Mouse (Mus musculus) lung, adult 2 months (tissue): ENCODE data around the gene Ntn3. TPM values are rescaled to one million over a fixed set of nuclear protein-coding genes. Genes with fewer than 3 reads are reported as not detected.

Experiments used
- DNase-seq: peaks from one replicate; pipeline ENCODE4 v3.0.0; 2022
- H3K4me1 ChIP-seq: fragments of 200-500 bp; 2 replicates; pipeline ENCODE4 v1.6.1; 2011; ENCODE audit warnings: low read length; ENCODE audit not compliant: control insufficient read depth, insufficient read depth
- H3K4me3 ChIP-seq: fragments of 200-500 bp; replicated peaks from 2 replicates; pipeline ENCODE3; 2011; ENCODE audit warnings: low read depth, mild to moderate bottlenecking, control low read depth, low read length; ENCODE audit errors: extremely low read depth
- CTCF ChIP-seq: fragments of 200-500 bp; IDR thresholded peaks from 2 replicates; pipeline ENCODE4 v1.5.1; 2011; ENCODE audit warnings: mild to moderate bottlenecking, low read length, control low read depth; ENCODE audit not compliant: insufficient read depth
- POLR2A ChIP-seq: fragments of 200-500 bp; IDR thresholded peaks from 2 replicates; pipeline ENCODE4 v1.6.1; 2011; ENCODE audit warnings: low read depth, mild to moderate bottlenecking, control low read depth, low read length, borderline replicate concordance; ENCODE audit errors: extremely low read depth
- WGBS: fragments of 180-500 bp; shearing (Covaris S2); methylation state at CpG from one replicate; pipeline ENCODE4 v1.1.7; 2018; 5-methylcytosine and 5-hydroxymethylcytosine counted together
- polyA plus RNA-seq: library from polyadenylated mRNA; depleted of rRNA; stranded (reverse); fragments of >200 nt; gene quantifications from 2 replicates; pipeline ENCODE4 v1.2.3, GENCODE M21; 2012; rRNA removed

Gene Ntn3
- polyA plus RNA-seq, 1 experiment: 10.4 TPM

GRCm38 (mm10) chr17:24156394-24156793 lies 52.9 kb downstream of the Ntn3 start:
- TF ChIP-seq POLR2A (no peak), CTCF (no peak)
- DNase-seq: no peak
- 0 out of 2 replicates have a peak, but pooled peaks cover 3% of the 10 kb centered on the region for H3K4me1 ChIP-seq
- 85% methylated on average over 3 of the region's 3 CpGs for WGBS
- no peak overlapping the region for H3K4me3 ChIP-seq

GRCm38 (mm10) chr17:24155742-24156141 lies 53.6 kb downstream of the Ntn3 start:
- DNase-seq: no peak
- Histone ChIP-seq H3K4me1 (0 out of 2 replicates have a peak, but pooled peaks cover 3% of the 10 kb centered on the region), H3K4me3 (no peak overlapping the region)
- WGBS: 94% methylated on average over 9 of the region's 9 CpGs
- TF ChIP-seq POLR2A (no peak), CTCF (no peak)

- WGBS: 44% methylated on average over 3 of the region's 3 CpGs
- Histone ChIP-seq H3K4me3 (no peak overlapping the region), H3K4me1 (0 out of 2 replicates have a peak, but pooled peaks cover 3% of the 10 kb centered on the region)
- TF ChIP-seq POLR2A (no peak), CTCF (no peak)
- DNase-seq: peak; percentile 38
Measured at GRCm38 (mm10) chr17:24154463-24154862, 54.9 kb downstream of the Ntn3 start.

Other genes with a start within 250 kb of the Ntn3 start
- gene Prss30, start 229.0 kb downstream of the Ntn3 start, polyA plus RNA-seq: 1.5 and 2.7 TPM in 2 replicates
- gene Prss22, start 211.4 kb downstream of the Ntn3 start, polyA plus RNA-seq: 0.11 and 0.96 TPM in 2 replicates
- 0.24 and 12.9 TPM in 2 replicates for gene Prss27, start 171.4 kb downstream of the Ntn3 start, polyA plus RNA-seq
- 28.4 and 30.3 TPM in 2 replicates for gene Kctd5, start 136.0 kb downstream of the Ntn3 start, polyA plus RNA-seq
- 16.4 and 19.8 TPM in 2 replicates for gene Pdpk1, start 58.6 kb downstream of the Ntn3 start, polyA plus RNA-seq
- gene Amdhd2, start 45.8 kb downstream of the Ntn3 start, polyA plus RNA-seq: 58.3 and 58.8 TPM in 2 replicates
- gene Atp6v0c, start 39.8 kb downstream of the Ntn3 start, polyA plus RNA-seq: 880 and 1,077 TPM in 2 replicates
- gene Tbc1d24, start 4.0 kb downstream of the Ntn3 start, polyA plus RNA-seq: 13.9 and 30.2 TPM in 2 replicates
- 7.7 and 12.7 TPM in 2 replicates for gene Tedc2, start 11.3 kb upstream of the Ntn3 start, polyA plus RNA-seq
- gene Ccnf, start 42.0 kb upstream of the Ntn3 start, polyA plus RNA-seq: 1.3 and 2.9 TPM in 2 replicates
- 0.40 and 0.78 TPM in 2 replicates for gene Abca17, start 141.5 kb upstream of the Ntn3 start, polyA plus RNA-seq
- 231 and 262 TPM in 2 replicates for gene Abca3, start 142.4 kb upstream of the Ntn3 start, polyA plus RNA-seq
- 83.2 and 101 TPM in 2 replicates for gene Rnps1, start 205.0 kb upstream of the Ntn3 start, polyA plus RNA-seq
- 70.0 and 78.3 TPM in 2 replicates for gene Eci1, start 217.1 kb upstream of the Ntn3 start, polyA plus RNA-seq
- 7.7 and 22.4 TPM in 2 replicates for gene Dnase1l2, start 233.6 kb upstream of the Ntn3 start, polyA plus RNA-seq